Mouse (Mus musculus): Measurements from ENCODE around the gene Phb2. TPM values are rescaled to one million over a fixed set of nuclear protein-coding genes. Genes with fewer than 3 reads are reported as not detected.
A peak's percentile ranks its signal among the peaks of the same experiment; 100 is the strongest.

The Phb2 gene
- polyA plus RNA-seq, 1 experiment: 47.6 TPM

GRCm38 (mm10) chr6:124738511-124739023, 26.4 kb downstream of the Phb2 start, which contains the start of gene Ptpn6:
Ptpn6 (minus strand) TSS chr6:124738714.
- Histone ChIP-seq H3K27ac (ENCODE audit: control insufficient read depth, insufficient read depth, low read depth, low read length) (no peak within 1 kb of the TSS), H3K4me3 (ENCODE audit: control insufficient read depth, low read depth, low read length) (peak within 1 kb of the TSS; percentile 6; the same call in 1 of the 2 replicates), H3K27me3 (ENCODE audit: control insufficient read depth, insufficient read depth, low read length) (no peaks in the 10 kb centered on the region), H3K36me3 (ENCODE audit: control insufficient read depth, insufficient read depth, low read length) (no peaks in the 10 kb centered on the region), H3K4me1 (ENCODE audit: control insufficient read depth, insufficient read depth, low read length) (peaks cover 8% of the 10 kb centered on the region)
- TF ChIP-seq POLR2A (IDR thresholded peaks at IDR 0.05; ENCODE audit: control insufficient read depth, low read depth, low read length) (no peak), CTCF (IDR thresholded peaks at IDR 0.05; ENCODE audit: control insufficient read depth, insufficient read depth, insufficient replicate concordance, low read depth, low read length) (no peak)

- H3K4me1 ChIP-seq (ENCODE audit: control insufficient read depth, insufficient read depth, low read length): peaks cover 8% of the 10 kb centered on the region
- no peak for TF ChIP-seq CTCF (IDR thresholded peaks at IDR 0.05; ENCODE audit: control insufficient read depth, insufficient read depth, insufficient replicate concordance, low read depth, low read length)
- no peak for TF ChIP-seq POLR2A (IDR thresholded peaks at IDR 0.05; ENCODE audit: control insufficient read depth, low read depth, low read length)
Observed at GRCm38 (mm10) chr6:124739231-124739796, 27.2 kb downstream of the Phb2 start.

DNA sequence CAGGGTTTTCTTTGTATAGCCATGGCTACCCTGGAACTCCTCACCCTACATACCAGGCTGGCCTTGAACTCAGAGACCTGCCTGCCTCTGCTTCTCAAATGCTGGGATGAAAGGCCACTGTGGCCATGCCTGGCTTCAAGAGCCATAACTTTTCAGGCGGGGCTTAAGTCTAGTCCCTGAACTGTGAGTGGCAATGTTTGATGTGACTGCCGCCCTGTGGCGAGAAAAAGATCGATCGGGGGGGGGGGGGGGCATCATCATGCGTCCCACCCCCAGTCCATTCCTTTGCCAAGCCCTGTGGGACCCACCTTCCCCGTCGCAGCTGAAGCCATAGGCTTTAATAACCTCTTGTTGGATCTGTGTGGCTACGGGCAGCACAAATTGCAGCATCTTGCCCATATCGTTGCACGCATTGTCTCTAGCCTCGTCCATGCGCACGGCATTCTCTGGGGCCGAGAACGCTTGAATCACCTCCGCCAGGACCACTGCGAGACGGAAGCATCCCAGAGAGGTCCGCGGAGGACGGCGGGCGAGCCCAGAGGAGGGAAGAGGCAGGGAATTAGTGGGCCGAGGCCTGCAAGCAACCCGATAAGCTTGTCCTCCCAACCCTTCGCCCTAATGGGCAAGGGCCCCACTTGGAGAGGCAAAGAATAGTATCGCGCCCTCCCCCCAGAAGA, 28.2 kb downstream of the Phb2 start:
- peak overlapping the region; percentile 93 for H3K4me3 ChIP-seq (ENCODE audit: control insufficient read depth, low read depth, low read length)
- H3K27me3 ChIP-seq (ENCODE audit: control insufficient read depth, insufficient read depth, low read length): no peaks in the 10 kb centered on the region
- no peak; the same call in 1 of the 2 replicates for TF ChIP-seq CTCF (IDR thresholded peaks at IDR 0.05; ENCODE audit: control insufficient read depth, insufficient read depth, insufficient replicate concordance, low read depth, low read length)
- TF ChIP-seq POLR2A (IDR thresholded peaks at IDR 0.05; ENCODE audit: control insufficient read depth, low read depth, low read length): no peak
- peaks cover 16% of the 10 kb centered on the region for H3K4me1 ChIP-seq (ENCODE audit: control insufficient read depth, insufficient read depth, low read length)
- H3K27ac ChIP-seq (ENCODE audit: control insufficient read depth, insufficient read depth, low read depth, low read length): peak overlapping the region; percentile 98
- no peaks in the 10 kb centered on the region for H3K36me3 ChIP-seq (ENCODE audit: control insufficient read depth, insufficient read depth, low read length)

More at GRCm38 (mm10) chr6:124739231-124739796, 27.2 kb downstream of the Phb2 start:
- H3K27ac ChIP-seq (ENCODE audit: control insufficient read depth, insufficient read depth, low read depth, low read length): no peak overlapping the region
- no peaks in the 10 kb centered on the region for H3K27me3 ChIP-seq (ENCODE audit: control insufficient read depth, insufficient read depth, low read length)
- no peaks in the 10 kb centered on the region for H3K36me3 ChIP-seq (ENCODE audit: control insufficient read depth, insufficient read depth, low read length)
- peak overlapping the region; percentile 6 for H3K4me3 ChIP-seq (ENCODE audit: control insufficient read depth, low read depth, low read length)

- TF ChIP-seq CTCF (IDR thresholded peaks at IDR 0.05; ENCODE audit: control insufficient read depth, insufficient read depth, insufficient replicate concordance, low read depth, low read length) (no peak), POLR2A (IDR thresholded peaks at IDR 0.05; ENCODE audit: control insufficient read depth, low read depth, low read length) (peak; percentile 88)
- Histone ChIP-seq H3K4me3 (ENCODE audit: control insufficient read depth, low read depth, low read length) (peak within 1 kb of the TSS; percentile 93), H3K4me1 (ENCODE audit: control insufficient read depth, insufficient read depth, low read length) (peaks cover 19% of the 10 kb centered on the region), H3K36me3 (ENCODE audit: control insufficient read depth, insufficient read depth, low read length) (no peaks in the 10 kb centered on the region), H3K27ac (ENCODE audit: control insufficient read depth, insufficient read depth, low read depth, low read length) (peak within 1 kb of the TSS; percentile 98), H3K27me3 (ENCODE audit: control insufficient read depth, insufficient read depth, low read length) (no peaks in the 10 kb centered on the region)
Observed at GRCm38 (mm10) chr6:124740888-124741761, 29.0 kb downstream of the Phb2 start, which contains the start of gene Grcc10. Grcc10 (minus strand) TSS chr6:124741374.

DNA sequence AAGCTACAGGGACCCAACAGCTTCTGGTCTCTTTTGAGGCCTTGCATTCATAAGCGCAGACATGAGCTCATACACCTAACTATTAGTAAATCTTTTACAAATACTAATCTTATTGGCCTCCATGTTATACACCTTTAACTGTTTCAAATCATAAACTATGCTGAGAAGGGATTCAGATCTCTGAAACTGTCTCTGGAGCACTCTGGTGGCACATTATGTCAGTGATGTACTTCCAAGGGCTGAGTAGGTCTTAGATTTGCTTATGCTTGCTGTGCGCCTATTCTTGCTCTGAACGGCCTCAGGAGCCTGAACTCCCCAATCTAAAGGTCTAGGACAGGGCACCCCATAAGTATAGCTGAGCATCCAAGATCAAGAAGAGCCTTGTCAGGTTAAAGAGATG, 29.7 kb downstream of the Phb2 start:
- H3K27me3 ChIP-seq (ENCODE audit: control insufficient read depth, insufficient read depth, low read length): no peaks in the 10 kb centered on the region
- no peak for TF ChIP-seq POLR2A (IDR thresholded peaks at IDR 0.05; ENCODE audit: control insufficient read depth, low read depth, low read length)
- H3K4me1 ChIP-seq (ENCODE audit: control insufficient read depth, insufficient read depth, low read length): peaks cover 26% of the 10 kb centered on the region
- H3K36me3 ChIP-seq (ENCODE audit: control insufficient read depth, insufficient read depth, low read length): no peaks in the 10 kb centered on the region
- peak overlapping the region; percentile 98 for H3K27ac ChIP-seq (ENCODE audit: control insufficient read depth, insufficient read depth, low read depth, low read length)
- H3K4me3 ChIP-seq (ENCODE audit: control insufficient read depth, low read depth, low read length): peak overlapping the region; percentile 93

DNA sequence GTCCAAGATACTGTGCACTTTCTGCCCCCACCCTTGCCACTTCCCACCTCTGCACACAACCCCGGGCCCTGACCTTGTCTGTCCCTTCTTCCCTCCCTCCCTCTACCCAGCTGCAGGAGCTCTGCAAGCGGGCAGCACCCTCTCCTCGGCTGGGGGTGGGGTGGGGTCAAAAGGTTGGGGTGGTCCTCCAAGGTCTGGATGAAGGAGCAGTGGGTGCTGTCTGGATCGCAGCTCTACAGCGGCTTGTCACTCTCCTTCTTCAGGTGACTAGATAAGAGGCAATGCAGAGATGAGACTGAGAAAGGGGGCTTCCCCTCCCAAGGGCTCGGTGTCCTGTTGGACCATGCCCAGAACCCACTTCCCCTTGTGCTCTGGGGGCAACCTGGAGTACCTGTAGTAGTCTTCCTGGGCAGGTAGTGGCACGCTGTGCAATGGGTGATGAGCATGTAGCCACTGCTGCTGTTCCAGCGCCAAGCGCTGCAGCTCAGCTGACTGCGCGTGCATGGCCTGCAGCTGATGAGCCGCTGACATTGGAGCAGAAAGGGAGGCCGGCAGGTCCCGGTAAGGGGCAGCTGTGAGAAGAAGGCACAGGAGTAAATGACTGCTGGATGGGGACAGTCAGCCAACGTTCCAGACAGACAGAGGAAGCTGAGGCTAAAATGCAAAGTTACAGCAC, 30.8 kb downstream of the Phb2 start:
- TF ChIP-seq POLR2A (IDR thresholded peaks at IDR 0.05; ENCODE audit: control insufficient read depth, low read depth, low read length): no peak
- TF ChIP-seq CTCF (IDR thresholded peaks at IDR 0.05; ENCODE audit: control insufficient read depth, insufficient read depth, insufficient replicate concordance, low read depth, low read length): no peak
- H3K4me3 ChIP-seq (ENCODE audit: control insufficient read depth, low read depth, low read length): no peak overlapping the region; the same call in 1 of the 2 replicates
- H3K36me3 ChIP-seq (ENCODE audit: control insufficient read depth, insufficient read depth, low read length): no peaks in the 10 kb centered on the region
- no peak overlapping the region for H3K27ac ChIP-seq (ENCODE audit: control insufficient read depth, insufficient read depth, low read depth, low read length)
- H3K27me3 ChIP-seq (ENCODE audit: control insufficient read depth, insufficient read depth, low read length): no peaks in the 10 kb centered on the region
- H3K4me1 ChIP-seq (ENCODE audit: control insufficient read depth, insufficient read depth, low read length): peaks cover 26% of the 10 kb centered on the region
